Mouse (Mus musculus) layer of hippocampus, adult 11-12 months (tissue): ENCODE measurements around the gene Atoh1.

Experiments
- DNase-seq: peaks from one replicate; pipeline ENCODE4 v3.0.0; 2022; ENCODE audit warnings: low spot score

Gene Atoh1

GRCm38 (mm10) chr6:64728499-64729198, at the start of gene Atoh1:
Gene Atoh1, plus strand, starts transcription at chr6:64729125.
- DNase-seq = no peak

- peak; percentile 37 for DNase-seq
Measured at GRCm38 (mm10) chr6:64683974-64684373, 45.0 kb upstream of the Atoh1 start.

- peak; percentile 52 for DNase-seq
Measured at GRCm38 (mm10) chr6:64684973-64685372, 44.0 kb upstream of the Atoh1 start.

- DNase-seq = no peak
Measured at GRCm38 (mm10) chr6:64688181-64688944, 40.6 kb upstream of the Atoh1 start.

- no peak for DNase-seq
Measured at GRCm38 (mm10) chr6:64694688-64695087, 34.2 kb upstream of the Atoh1 start.

GRCm38 (mm10) chr6:64703659-64704058, 25.3 kb upstream of the Atoh1 start:
- DNase-seq = no peak

GRCm38 (mm10) chr6:64727751-64728403, 1.0 kb upstream of the Atoh1 start:
- no peak for DNase-seq

- DNase-seq = no peak
Measured at GRCm38 (mm10) chr6:64729231-64730011, 496 bp downstream of the Atoh1 start.

GRCm38 (mm10) chr6:64730030-64730429, 1.1 kb downstream of the Atoh1 start:
- no peak for DNase-seq

GRCm38 (mm10) chr6:64730506-64731020, 1.6 kb downstream of the Atoh1 start:
- DNase-seq = no peak

- DNase-seq = no peak
Measured at GRCm38 (mm10) chr6:64731126-64731525, 2.2 kb downstream of the Atoh1 start.

GRCm38 (mm10) chr6:64731621-64732320, 2.8 kb downstream of the Atoh1 start:
- DNase-seq = no peak

- no peak for DNase-seq
Measured at GRCm38 (mm10) chr6:64733311-64733710, 4.4 kb downstream of the Atoh1 start.

GRCm38 (mm10) chr6:64734441-64735320, 5.8 kb downstream of the Atoh1 start:
- DNase-seq = no peak

- no peak for DNase-seq
Measured at GRCm38 (mm10) chr6:64736317-64736716, 7.4 kb downstream of the Atoh1 start.

- DNase-seq = no peak
Measured at GRCm38 (mm10) chr6:64742915-64743489, 14.1 kb downstream of the Atoh1 start.

- no peak for DNase-seq
Measured at GRCm38 (mm10) chr6:64754515-64754914, 25.6 kb downstream of the Atoh1 start.

- no peak for DNase-seq
Measured at GRCm38 (mm10) chr6:64763901-64764300, 35.0 kb downstream of the Atoh1 start.

GRCm38 (mm10) chr6:64773430-64773829, 44.5 kb downstream of the Atoh1 start:
- no peak for DNase-seq
